Mouse (Mus musculus) adrenal gland, postnatal 25 days (tissue): ENCODE data around the gene Ift43. TPM values are rescaled to one million over a fixed set of nuclear protein-coding genes. Genes with fewer than 3 reads are reported as not detected.

Source experiments
- DNase-seq: peaks from one replicate; pipeline ENCODE4 v3.0.0; 2021; ENCODE audit warnings: mixed read lengths
- total RNA-seq: library from RNA; stranded (reverse); gene quantifications from 2 replicates; pipeline ENCODE4 v1.2.3, GENCODE M21; 2021

Gene Ift43
- total RNA-seq, 1 experiment from 2014 or later = 27.4 TPM

DNA sequence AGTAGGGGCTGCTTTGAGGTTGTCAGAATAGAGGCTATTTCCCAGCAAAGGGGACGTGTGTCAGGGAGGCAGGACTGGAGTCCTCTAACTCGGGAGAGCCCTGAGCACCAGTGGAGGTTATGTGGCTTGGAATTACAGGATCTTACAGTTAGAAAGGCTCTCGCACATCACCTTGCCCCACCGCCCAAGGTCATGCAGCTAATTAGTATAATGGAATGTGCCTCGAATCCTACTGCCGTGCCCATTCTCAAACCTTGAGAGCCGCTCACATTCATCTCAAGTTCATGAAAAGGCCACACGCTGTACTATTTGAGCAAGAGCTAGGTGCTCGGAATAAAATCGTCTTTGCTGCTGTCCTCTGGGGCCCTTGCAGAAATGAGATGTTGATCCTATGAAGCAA, 47.4 kb downstream of the Ift43 start:
- DNase-seq = no peak

DNA sequence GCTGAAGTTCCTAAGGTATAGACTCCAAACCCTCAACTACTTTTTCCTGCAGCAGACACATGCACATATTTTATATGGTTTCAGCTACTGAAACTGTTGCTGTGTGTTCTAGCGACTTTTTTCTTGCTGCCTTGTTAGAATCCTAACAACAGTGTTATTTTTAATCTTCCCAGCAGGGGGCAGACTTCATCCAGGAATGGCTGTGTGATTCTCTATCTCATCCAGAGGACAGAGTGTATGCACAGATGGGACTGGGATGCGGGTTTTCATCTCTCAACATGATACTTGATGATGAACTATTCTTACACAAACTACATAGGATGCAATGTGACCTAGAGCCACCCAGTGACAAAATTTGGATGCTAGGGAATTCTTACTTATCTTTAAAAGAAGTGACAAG, 50.5 kb downstream of the Ift43 start:
- no peak for DNase-seq

DNA sequence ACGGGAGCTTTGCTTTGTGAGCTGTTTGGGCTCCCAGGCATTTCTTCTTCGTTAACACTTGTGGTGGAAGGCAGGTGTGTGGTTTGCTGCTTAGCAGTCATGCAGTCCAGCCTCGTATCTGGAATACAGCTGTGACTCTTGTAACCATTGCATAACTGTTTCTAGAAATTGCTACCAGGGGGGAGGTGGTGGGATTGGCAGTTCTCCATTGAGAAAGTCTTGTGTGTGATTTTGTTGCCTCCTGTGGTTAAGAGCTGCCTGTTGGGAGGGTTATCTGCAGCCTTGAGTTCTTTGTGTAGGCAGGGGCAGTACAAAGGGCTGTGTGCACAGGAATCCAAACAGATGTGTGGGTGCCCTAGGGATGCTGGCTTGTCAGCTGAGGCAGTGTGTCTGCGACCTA, 53.4 kb downstream of the Ift43 start:
- no peak for DNase-seq

DNA sequence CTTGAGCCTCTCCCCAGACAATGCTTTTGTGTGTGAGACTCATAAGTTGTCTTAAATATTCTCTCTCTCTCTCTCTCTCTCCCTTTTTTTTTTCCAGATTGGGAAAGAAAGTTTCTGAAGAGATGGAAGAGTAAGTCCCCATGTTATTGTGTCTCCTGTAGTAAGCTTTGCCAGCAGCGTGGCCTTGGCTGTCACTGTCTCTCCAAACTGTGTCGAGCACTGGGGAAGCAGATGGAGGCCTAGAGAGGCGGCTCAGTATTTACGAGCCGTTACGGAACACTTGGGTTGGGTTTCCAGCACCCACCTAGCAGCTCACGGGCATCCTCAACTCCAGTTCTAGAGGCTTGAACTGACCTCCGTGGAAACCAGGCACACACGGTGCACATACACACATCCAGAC, 56.4 kb downstream of the Ift43 start:
- peak; percentile 35 for DNase-seq

DNA sequence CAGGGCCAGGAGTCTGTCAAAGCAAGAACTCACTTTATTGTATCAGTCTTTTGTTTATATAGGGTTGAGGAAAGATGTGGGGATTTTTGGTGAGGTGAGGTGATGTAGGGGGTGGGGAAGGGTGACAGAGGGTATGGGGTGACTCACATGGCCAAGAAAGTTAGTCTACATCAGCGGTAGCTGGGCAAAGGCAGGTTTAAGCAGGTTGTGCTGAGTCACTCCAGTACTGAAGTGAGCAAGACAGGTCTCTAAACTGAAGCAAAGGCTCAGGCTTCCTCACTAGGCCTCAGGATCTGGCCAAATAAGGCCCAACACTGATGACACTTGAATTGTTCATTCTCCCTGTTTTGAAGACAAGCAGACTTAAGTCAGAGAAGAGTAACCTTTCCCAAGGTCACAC, 60.0 kb downstream of the Ift43 start:
- no peak for DNase-seq

DNA sequence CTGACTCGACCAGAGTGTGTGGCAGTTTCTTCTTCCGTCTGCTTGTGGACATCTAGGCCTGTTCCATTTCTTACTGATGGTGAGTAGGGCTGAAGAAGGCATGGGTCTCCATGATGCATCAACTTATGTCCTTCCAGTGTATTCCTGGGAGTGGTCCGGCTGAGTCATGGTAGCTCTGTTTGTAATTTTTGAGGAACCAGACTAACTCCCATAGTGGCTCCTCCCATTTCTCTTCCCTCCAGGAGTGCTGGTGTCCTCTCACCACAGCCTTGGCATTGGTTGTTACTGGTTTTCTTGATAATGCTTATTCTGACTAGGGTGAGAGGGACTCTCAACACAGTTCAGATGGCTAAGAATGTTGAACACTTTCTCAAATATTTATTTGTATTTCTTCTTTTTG, 63.9 kb downstream of the Ift43 start:
- DNase-seq = no peak

DNA sequence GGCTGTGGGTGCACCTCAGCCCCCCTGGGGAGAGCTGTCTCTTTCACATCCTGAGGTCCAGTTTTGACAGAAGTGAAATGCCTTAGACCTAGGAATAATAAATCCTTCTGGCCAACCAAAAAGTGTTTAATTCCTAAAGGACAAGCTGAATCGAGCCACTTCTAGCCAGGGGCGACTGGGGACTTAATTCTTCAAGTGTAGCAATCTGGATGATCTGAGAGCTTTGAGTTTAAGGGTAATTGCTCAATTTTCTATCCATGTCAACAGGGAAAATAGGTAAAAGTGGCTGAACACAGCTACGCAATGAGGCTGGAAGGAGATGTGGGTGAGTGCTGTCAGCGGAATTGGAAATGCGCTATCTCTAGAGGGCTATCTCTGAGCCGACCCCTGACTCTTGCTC, 65.9 kb downstream of the Ift43 start:
- no peak for DNase-seq

DNA sequence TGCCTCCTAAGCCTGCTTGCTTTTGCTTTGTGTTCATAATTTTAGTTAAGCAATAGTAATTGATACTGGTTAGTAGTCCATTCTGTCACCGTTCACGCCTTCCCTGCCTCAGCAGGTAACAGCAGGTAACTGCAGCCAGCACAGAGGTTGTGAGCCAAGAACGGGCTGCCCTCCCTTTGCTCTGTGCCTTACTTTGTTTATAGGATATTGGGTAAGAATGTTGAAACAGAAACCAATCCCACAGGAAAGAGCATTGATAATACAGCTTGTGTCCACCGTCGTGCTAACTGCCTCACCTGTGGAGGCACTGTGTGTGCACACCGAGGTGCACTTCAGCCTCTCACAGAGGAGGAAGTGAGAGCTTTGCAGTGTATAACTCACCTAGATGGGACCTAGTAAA, 66.7 kb downstream of the Ift43 start:
- no peak for DNase-seq

DNA sequence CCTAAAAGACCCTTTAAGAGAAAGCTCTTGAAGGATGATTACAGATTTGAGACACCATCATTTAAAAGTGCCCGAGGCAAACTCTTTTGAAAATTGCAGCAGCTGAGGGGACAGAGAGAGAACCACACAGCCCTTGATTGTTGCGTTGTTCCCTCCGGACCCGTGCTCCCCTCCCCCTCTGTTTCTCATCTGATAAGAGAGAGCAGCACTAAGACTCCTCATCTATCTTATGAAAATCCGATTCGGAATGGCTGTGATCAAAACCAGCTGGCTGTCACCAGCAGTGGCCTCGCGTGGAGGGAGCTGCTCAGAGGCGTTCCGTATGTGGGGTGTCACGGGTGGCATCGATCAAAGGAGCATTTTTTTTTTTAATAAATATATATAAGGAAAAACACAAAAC, 69.6 kb downstream of the Ift43 start:
- DNase-seq = no peak

DNA sequence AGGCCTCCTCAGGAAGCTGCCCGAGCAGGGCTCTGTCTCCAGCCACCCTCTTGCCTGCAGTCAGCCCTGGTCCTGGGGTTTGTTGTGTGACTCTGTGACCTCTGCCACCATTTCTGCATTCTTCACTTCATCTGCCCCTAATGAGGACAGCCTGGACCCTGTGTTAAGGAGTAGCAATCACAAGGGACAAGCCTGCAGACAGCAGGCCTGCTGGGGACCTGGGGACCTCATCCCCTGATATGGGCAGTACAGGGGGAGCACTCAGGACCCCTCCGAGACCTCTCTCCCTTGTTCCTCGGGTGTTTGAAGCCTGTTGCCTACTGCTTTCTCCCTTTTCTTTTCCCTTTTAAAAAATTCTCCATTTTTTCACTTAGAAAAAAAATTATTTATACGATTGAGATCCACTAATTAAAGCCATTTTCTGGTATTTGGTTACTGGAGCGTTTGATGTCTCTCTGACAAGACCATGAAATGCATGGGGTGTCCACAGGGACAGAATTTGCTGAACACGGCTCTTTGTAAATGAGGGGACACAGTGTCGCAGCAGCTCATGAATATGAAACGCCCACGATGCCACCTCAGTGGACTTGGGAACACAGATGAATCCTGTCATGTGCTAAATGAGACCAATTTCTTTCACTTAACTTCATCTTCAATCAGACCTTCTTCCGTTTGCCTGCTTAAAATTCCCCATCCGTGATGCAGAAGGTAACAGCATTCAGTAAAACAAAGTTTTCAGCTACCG, 71.0 kb downstream of the Ift43 start:
- DNase-seq = no peak

DNA sequence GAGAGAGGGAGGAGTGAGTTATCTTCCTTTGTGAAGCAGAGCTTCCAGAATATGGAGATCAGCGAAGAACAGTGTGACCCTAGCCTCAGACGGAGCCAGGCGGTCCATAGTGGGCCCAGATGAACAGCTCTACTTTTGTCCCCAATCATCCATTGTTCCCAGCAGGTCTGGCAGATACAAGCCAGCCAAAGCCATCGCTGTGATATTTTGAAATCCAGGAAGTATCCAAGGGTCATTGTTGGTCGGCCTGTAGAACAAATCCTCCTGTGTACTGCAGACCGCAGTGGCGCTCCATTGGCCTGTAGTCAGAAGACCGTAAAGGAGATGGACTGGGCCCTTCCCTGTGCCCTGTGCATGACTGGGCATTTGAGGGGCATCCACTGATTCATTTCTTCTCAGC, 72.8 kb downstream of the Ift43 start:
- DNase-seq = no peak

DNA sequence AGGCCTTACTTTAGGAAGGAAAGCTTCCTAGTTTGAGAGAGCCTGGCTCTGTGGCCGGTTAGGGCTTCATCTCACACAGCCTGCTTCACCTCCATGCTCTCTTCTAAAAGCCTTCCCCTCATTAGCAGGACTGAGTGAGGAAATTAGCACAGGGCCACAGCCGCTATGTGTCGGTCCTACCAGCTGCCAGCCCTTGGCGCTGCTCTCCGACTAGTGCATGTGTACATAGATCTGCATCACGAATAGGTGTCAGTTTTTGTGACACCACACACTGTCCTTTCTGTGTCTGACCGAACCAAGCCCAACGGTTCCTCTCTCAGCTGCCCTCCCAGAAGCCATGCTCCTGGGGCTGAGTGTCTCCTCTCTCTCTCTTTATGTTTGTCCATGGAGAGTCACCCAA, 74.8 kb downstream of the Ift43 start:
- DNase-seq = no peak

DNA sequence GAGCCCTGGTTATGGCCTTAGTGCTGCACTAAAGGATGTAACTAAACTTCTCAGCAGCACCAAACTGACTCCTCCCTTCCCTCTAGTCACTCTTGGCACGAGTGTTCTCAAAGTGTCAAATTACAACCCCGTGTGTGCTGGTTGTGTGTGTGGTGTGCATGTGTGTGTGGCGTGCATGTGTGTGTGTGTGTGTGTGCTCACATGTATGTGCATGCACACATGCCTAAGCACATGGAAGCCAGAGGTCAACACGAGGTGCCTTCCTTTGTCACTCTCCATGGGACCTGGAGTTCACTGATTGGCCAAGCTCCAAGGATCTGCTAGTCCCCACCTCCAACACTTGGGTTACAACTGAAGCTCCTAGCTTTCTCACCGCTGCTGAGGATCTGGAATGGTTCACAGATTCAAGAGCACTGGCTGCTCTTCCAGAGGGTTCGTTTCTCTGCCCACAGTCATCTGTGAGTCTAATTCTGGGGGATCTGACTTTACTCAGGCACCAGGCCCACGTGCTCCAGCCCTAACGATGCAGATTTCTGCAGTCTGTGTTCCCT, 75.6 kb downstream of the Ift43 start:
- no peak for DNase-seq

DNA sequence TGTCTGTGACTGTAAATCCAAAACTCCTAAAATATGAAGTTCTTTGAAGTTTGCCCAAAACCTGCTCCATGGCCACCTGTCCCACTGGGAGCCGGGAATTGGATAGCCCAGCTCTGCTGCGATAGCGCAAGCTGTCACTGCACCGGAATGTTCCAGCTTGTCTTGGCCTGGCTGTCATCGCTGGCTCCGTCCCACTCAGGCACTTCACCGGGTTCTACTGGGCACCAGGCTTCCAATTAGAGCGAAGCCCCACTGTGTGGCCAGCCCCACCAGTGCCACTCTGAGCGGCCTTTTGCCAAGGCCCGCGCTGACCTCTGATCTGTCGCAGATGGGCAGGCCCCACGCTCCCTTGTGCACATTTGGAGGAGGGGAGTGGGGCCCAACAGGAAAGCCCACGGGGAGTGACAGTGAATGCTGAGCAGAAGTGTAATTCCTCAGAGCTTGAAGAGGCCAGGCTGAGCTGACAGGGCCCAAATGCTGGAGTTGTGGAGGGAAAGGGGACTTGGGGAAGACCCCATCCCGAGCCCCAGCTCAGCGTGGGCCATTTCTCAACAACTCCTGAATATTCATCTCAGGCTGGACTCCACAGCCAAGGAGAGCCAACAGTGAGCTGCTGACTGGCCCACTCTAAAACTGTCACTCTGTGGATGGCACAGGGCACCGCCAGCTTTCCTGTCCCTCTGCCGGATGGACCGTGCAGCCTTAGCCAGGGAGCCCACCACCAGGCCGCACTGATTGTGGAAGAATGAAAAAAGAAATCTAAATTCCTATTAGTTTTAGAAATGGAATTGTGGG, 76.5 kb downstream of the Ift43 start:
- peak; percentile 30 for DNase-seq

DNA sequence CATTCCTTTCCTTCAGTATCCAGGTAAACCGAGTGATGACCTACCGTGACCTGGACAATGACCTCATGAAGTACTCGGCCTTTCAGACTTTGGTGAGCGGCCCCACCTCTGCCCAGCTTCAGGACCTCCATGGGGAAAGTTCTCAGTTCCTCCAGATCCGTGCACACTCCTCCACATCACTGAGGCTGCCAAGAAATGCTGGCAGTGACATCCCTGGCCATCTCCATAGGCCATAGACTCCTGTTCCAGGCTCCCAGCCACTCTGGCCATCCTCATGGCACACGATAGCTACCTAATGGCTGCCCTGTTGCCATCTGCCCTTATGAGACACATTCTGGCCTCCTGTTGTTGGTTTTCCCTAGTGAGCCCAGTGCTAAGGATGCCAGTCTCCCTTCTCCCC, 79.1 kb downstream of the Ift43 start:
- no peak for DNase-seq

DNA sequence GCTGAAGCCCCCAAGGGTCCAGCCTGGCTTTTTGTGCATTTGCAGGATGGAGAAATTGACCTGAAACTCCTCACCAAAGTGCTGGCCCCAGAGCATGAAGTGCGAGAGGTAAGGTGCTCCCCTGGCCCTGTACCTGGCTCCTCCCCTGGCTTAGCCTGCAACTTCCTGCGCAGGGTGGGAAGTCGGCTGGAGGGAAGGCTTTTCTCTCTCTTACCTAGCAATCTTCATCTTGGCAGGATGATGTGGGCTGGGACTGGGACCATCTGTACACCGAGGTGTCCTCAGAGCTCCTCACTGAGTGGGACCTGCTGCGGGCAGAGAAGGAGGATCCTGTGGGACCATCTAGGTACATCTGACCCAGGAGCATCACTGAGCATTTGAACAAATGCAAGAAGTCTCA, 79.6 kb downstream of the Ift43 start:
- DNase-seq = no peak

DNA sequence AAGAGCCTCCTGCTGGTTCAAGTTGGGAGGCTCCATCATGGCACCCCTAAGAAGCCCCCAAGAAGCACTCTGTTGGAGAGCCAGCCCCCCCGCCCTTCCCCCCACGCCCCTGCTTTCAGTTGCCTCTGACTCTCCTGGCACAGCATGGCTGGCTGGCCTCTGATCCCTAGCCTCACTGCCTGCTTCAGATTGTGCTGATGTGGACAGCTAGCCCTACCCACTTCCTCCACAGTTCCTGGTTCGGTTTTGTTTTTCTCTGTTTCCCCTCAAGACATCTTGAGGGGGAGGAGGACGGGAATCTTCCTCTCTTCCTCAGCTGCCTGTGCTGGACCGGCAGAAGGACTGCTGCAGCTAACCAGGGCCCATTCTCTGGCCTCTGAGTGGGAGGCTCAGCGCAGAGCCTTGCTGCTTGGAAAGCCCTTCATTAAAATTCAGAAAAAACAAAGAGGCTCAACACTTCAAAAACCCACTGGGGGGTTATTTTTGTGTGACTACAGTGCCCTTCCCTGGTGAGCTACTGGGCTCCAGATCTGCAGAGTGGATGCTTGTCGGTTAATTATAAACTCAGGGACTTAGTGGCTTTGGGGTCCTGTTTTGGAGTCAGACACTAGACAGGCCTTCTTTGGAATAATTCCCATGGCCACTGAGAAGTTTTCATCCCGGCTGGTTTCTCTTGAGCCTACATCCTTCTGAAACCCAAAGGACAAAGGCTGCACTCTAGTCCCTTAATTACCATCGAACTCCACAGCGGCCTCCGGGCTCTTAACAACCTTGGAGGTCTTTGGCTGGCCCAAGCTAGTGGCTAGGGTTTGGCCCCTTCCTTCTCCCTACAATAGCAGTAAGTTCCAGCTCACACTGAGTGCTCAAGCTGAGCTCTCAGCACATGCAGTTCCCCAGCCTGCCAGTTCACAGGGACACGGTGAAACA, 80.8 kb downstream of the Ift43 start:
- no peak for DNase-seq

DNA sequence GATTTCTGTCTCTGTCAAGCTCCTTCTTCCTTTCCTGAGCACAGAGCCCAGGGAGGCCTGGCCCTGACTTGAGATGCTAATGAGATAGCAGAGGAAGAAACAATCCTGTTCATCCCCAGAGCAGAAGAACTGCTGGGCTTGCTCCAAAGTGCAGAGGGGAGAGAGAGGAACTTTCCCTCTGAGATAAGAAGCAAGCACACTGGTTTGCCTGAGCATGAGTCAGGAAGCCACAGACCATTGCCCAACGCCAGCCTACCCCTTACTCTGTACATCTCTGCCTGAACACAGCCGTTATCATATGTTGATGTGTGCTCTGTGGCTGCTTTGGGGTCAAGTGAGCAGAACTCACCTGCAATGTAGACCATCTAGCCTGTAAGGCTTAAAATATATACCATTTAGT, 83.9 kb downstream of the Ift43 start:
- DNase-seq = no peak

DNA sequence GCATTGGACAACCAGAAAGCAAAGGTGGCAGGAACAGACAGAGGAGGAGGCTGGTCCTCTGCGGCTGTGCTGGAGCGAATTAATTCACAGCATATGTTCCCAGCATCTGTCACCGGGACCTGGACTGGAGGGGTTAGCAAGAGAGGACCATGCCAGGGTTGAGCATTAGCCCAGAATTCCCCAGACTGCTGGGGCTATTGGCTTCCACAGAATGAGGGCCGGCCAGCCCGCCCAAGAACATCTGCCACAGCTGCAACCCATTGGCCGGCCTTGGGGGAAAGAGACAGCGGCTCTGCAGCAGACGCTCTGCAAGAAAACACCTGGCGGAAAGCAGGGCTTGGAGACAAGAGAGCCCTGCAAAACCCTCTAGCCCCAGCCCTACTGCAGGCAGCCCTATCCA, 84.7 kb downstream of the Ift43 start:
- no peak for DNase-seq

DNA sequence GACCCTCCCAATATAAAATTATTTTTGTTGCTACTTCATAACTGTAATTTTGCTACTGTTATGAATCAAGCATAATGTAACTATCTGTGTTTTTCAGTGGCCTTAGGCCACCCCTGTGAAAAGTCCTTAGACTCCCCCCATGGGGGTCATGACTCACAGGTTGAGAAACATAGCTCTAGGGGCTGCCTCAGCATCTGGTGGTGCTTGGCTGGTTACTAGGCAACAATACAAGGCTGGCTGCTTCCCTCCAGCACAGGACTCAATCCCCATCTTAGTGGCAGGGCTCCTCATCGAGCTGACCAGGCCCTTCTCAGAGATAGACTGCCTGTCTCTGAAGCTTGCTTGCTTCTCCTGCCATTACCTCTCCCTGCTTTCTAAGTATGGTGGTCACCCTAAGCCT, 86.4 kb downstream of the Ift43 start:
- DNase-seq = no peak

DNA sequence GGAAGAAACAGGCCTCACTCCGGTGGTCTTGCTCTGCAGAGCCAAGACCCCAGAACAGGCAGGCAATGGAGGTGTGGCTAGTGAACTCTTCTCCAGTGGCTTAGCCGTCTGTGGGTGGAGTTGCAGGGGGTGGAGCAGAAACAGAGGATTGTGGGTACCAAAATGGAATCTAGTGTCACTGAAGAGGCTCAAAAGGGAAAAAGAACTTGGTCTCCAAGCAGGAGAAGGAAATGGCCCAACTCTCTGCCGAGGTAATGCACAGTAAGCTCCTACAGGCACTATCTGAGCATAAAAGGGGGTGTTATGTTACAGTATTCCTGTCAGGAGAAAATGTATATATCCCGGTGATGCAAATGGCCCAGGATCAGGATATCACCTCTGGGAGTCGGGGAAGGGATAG, 86.9 kb downstream of the Ift43 start:
- DNase-seq = no peak

DNA sequence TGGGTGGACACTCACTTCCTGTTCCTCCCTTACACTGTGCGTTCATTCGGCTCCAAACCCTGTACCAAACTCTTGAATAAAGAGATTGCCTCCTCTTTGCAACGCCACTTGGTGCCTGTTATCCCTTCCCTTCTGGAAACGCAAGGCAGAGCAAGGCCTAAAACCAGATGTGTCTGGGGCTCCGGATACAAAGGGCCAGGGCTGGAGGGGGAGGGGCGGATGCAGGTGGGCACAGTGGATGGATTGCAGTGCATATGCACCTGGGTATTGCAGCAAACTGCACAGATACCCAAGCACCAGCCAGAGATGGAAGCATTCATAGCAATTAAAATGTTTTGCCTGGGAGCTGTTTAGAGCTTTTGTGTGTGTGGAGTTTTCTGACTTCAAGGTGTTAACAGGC, 91.0 kb downstream of the Ift43 start:
- no peak for DNase-seq

DNA sequence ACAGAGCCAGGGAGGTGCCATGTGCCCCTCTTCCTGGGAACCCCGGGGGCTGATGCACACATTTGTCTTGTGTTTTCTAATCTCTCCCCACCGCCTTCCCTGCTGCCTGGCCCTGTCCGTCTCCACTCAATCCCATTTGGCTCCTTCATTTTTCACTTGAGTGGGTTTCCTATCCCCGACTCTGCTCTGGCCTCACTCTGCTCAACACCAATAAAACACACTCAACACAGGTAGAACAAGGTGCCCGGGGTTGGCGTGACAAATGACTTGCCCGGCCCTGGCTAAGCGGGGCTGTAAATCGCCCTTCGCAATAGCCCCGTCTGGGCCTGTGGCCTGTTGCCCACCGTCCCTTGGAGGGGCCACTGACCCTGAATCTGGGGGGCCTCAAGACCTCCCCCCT, 92.0 kb downstream of the Ift43 start:
- DNase-seq = no peak
